Mouse (Mus musculus) bone marrow macrophage, adult 2 months (primary cell): Measurements from ENCODE around the gene Krt18.

Experiments used
- CTCF ChIP-seq: IDR thresholded peaks from 2 replicates; pipeline ENCODE4 v1.5.1; 2012; ENCODE audit warnings: low read depth, mild to moderate bottlenecking, low read length, moderate library complexity
- POLR2A ChIP-seq: IDR thresholded peaks from 2 replicates; pipeline ENCODE4 v1.6.1; 2012; ENCODE audit warnings: mild to moderate bottlenecking, low read depth, low read length, borderline replicate concordance

DNA sequence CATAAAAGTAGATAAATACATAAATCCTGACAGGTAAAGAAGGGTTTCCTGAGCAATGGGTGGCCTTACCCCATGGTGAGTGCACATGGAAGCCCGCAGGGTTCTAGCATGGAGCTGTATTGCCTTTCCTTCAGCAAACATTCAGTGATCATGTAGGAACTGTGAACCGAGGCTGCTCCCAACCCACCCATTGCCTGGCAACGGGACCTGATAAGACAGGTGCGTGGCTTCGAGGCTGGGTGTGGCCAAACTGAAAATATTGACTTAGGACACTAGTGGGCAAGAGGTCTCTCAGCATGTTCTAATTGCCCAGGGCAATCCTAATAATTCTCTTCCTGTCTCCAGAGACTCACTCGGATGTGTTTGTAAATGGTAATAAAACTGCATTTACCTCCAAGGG lies 33.6 kb upstream of the Krt18 start:
- TF ChIP-seq POLR2A (no peak), CTCF (no peak)
